Mouse (Mus musculus): Measurements from ENCODE around the gene Ddr1.

DNA sequence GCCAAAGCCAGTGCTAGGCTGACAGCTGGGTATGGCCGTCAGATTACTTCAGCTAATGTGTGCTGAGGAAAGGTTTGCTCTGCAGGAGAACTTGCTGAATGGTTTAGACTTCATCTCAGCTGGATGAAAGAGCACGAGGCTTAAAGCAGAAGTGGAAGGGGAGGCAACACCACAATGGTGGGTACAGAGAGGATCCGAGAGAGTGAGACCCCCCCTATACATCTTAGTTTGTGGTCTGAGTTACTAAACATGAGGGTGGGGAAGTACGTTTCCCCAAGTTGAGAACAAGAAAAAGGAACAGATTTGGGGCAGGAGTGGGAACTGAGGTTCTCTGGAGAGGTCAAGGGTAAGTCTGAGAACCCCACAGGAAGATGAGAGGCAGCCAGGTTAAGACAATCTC lies 12.1 kb downstream of the Ddr1 start:
- TF ChIP-seq CTCF (IDR thresholded peaks at IDR 0.05; ENCODE audit: control insufficient read depth, insufficient read depth, insufficient replicate concordance, low read depth, low read length), result no peak
- TF ChIP-seq POLR2A (IDR thresholded peaks at IDR 0.05; ENCODE audit: control insufficient read depth, low read depth, low read length), result no peak

Measured in testis, adult 2 months (tissue).